Mouse (Mus musculus): ENCODE results near the gene Gmfb.

The Gmfb gene

DNA sequence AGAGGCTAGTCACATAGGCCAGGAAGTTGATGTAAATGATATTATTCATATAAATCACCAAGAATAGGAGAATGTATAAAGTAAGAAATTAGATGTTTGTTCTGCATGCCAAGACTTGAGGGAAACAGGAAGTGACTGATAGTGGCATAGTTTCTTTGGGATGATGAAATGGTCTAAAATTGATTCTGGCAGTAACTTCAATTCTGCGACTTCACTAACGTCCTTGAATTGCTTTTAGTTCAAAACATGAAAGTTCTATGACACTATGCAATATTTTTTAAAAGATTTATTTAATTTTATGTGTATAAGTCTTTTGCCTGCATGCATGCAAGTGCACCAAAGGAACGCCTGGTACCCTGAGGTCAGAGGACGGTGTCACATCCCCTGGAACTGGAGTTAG, 18.8 kb downstream of the Gmfb start:
- in situ Hi-C loops (cut with MboI, MseI) = no loop called here

DNA sequence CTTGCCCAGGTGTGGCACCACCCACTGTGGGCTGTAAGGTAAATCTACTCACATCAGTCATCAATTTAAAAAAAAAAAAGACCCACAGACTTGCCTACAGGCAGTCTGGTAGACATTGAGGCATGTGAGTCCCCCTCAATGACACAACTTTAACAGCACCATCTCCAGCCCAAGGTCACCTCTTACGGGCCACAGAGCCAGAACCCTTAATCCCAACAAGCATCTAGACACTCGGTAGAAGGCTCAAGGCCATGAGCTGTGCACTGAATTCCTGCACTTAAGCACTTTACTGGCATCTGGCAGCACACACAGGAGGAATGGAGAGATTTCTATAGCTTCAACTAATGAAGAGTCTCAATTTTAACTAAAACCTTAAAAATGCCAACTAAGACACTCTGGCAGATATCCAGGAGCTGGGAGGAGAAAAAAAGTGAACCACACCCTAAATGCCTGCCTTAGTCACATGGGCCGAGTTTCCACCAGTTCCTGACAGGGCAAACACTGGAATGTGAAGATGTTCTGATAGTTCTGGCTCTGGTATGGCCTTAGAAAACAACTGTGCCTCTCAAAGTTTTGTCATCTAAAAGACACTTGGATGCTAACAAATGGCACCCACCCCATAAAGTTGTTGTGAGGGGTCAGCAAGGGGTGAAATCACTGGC, 21.2 kb downstream of the Gmfb start:
- in situ Hi-C loops (cut with MboI, MseI) = no loop called here

GRCm38 (mm10) chr14:46794157-46794556, 27.9 kb downstream of the Gmfb start:
- in situ Hi-C loops (cut with MboI, MseI) = no loop called here

DNA sequence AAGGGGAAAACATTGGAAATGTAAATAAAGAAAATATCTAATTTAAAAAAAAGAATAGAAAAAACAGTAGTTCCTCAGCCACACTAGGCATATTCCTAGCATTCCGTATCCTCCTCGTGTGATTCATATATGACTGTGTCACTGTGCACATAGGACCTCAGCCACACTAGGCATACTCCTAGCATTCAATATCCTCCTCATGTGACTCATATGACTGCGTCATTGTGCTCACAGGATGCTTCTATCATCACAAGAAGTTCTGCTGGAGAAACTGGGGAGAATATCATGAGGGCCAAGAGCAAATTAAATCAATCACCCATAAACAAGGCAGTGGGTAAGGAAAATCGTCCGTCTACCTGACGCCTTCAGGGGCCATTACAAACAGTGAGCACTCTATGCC, 31.3 kb downstream of the Gmfb start:
- in situ Hi-C loops (cut with MboI, MseI) = no loop called here

DNA sequence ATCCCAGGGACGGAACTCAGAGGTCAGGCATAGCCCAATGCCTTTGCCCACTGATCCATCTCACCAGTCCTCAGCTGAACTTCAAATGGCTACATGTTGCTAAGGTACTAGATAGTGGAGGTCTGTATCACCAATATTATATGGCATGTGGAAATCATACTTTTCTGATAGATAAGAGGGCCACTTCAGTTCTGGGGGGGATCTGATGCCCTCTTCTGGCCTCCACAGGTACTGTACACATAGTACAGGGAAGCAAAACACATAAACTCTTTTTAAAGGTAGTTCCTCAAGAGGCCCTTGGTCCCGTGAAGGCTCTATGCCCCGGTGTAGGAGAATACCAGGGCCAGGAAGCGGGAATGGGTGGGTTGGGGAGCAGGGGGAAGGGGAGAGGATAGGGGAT, 31.7 kb downstream of the Gmfb start:
- in situ Hi-C loops (cut with MboI, MseI) = no loop called here

DNA sequence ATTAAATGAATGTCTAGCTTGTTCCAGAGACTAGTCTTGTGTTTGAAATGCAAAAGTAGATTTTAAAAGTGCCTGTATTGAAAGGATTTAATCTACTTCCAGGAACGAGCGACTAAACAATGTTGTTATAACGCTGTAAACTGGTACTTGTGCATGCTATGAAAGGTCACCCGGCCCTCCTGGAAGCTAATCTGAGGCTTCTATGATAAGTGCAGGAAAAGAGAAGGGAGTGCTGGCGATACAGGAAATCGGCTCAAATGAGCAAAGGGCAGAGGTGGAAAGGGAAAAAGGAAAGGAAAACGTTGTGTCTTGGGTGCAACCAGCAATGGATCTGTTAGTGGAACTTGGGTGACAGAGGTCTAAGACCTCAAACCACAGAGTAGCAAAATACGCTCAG, 33.5 kb downstream of the Gmfb start:
- in situ Hi-C loops (cut with MboI, MseI) = no loop called here

DNA sequence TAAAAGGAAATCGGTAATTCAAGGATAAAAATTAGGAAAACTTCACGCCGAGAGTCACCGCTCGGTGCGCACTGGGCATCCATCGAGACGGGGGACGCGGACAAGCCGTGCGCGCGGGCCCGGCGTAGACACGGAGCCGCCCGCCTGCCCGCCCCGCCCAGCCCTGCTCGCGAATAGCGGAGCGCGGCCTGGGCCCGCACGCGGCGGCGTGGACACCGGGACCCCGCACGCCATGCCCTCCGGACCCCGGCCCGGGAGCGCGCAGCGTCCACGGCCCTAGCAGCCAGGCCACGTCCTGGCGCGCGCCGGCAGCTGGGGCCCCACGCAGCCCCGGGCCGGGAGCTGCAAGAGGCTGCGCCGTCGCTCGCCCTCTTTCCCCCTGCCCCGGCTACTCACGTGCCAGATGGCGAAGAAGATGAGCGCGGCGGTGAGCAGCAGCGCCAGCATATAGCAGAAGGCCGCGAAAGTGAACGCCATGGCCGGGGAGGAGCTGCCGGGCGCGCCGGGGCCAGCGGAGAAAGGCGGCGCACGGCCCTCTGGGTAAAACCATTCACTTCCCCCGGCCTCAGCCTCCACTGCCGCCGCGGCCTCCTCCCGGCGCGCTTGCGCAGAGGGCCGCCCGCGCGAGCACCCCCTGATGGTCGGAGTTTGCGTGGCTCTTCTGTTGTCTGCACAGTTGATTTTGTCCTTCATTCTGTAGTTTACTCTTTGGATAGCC, 34.1 kb downstream of the Gmfb start, which contains the start of gene Cnih1:
Gene Cnih1, minus strand, starts transcription at position 625 of the 718 bp plus-strand sequence.
- in situ Hi-C loops (cut with MboI, MseI) = no loop called here

DNA sequence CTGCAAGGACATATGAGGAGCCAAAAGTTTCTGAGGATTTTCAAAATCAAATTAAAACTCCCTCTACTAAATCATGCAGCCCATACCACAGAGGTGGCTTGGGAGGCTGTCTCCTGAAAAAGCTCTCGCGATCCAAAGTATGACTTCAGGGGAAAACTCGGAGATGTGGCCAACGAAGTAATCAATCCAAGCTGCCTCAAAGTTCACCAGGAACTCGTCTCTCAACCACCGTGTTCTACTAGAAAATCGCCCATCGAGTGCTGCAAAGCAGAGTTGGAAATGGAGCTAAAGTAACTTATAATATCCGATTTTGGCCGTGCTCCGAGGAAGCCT, 34.6 kb downstream of the Gmfb start:
- in situ Hi-C loops (cut with MboI, MseI) = no loop called here

DNA sequence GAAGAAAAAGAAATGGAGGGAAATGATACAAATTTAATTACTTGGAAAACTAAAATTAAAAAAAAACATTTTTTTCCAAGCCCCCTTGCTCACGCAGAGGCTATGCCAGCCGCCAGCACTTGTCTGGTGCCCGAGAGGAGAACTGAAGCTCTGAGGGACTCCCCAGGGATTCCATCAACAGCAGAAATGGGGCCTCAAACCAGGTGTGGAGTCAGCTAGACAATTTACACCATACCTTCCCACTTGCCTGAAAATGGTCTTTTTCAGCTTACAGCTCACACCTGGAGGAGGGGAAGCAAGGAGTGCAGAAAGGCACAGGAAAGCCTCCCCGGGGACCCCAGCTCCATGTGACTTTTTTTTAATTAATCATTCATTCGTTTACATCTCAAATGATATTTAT, 36.8 kb downstream of the Gmfb start:
- in situ Hi-C loops (cut with MboI, MseI) = no loop called here

DNA sequence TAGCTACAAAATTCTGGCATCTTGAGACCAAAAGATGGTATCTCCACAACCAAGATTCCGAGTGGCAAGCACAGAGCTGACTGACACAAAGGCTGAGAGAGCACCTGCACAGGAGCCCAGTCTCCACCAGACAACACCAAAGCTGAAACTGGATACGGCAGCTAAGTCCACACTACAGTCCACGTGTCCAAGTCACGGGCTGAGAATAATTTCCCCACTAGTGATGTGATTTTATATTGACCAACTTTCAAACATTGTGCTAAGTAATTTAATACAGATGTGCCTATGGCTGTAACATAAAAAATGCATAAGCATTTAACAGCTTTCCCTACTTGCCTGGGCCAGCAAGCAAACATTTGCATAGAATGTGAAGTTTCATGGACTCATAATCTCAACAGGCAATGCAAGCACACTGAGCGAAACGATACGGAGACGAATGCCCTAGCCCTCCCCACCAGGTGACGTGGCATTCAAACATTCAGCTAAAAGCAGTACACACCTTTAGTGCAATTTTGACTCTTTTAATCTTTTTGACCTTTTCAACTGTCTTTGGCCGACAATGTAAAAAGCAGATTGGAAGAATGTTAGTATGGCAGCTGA, 38.6 kb downstream of the Gmfb start:
- in situ Hi-C loops (cut with MboI, MseI) = no loop called here

DNA sequence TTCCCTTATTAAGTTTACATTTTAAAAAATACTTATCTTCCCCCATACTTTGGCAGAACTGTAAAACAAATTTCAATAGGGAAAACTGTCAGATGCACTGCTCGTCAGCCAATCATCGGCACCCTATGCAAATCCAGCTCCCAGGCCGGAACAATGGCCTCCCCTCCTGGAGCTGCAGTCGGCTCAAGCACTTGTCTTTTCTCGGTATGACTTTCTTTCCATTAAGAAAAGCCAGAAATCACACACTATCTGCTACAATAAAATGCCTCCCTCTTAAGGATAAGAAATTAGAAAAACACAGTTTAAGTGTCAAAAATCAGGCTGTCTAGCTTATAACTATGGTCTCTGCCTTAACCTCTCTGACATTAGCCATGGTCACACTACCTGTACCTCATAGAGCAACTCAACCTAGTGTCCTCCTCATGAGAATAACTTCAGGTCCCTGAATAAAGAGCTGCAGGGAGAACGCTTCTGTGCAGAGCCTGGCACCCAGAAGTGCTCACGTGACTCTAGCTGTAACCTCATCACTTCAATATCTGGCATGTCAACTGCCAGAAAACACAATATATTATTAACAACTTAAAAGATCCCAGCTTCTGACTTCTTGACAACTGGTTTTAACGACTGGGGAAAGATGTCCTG, 39.7 kb downstream of the Gmfb start:
- in situ Hi-C loops (cut with MboI, MseI) = no loop called here

DNA sequence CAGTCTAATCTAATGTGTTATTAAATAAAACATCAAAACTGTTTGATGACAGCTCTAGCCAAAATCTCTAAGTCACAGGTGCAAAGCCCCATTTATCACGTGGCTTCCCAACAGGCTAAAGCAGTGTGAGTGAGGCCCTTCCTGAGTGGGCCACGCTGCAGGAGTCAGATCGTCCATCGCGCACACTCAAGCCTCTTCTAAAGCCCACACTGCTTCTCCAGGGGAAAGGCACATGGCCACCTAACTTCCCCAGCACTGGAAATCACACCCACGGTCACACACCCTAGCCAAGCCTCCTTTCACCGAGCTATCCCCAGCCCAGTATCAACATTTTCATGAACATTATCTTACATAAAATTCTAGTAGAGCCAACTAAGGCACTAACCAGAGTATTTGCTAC, 41.0 kb downstream of the Gmfb start:
- in situ Hi-C loops (cut with MboI, MseI) = no loop called here

DNA sequence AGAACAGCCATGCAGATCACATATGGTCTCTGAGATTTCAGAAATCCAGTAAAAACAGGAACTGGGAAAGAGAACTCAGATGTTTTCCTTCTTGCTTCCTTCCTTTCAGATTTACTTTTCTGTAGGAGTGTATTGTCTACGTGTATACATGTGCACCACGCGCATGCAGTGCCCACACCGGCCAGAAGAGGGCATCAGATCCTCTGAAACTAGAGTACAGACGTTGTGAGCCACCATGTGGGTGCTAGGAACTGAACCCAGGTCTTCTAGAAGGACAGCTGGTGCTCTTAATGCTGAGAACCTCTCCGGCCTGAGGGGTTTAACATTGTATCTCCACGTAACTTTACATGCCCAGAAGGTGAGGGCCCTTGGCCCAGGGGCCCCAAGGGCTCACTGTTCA, 42.8 kb downstream of the Gmfb start:
- in situ Hi-C loops (cut with MboI, MseI) = no loop called here

DNA sequence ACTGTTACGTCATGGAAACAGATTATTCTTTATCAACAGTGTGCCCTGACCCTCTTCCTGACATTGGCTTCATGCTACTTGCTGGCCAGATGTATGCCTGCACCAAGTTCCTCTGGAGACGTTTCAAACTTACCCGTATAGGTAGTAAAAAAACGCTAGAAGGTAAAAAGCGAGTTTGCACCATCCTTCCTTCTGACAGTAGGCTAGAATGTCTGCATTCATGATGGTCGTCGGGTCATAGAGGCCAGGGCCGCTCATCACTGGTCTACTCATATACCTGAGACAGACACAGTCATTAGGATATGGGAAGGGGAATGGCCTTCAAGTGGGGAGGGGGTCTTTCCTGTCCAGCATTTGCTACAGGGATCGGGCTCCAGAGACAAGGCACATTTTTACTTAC, 43.3 kb downstream of the Gmfb start:
- in situ Hi-C loops (cut with MboI, MseI) = no loop called here

DNA sequence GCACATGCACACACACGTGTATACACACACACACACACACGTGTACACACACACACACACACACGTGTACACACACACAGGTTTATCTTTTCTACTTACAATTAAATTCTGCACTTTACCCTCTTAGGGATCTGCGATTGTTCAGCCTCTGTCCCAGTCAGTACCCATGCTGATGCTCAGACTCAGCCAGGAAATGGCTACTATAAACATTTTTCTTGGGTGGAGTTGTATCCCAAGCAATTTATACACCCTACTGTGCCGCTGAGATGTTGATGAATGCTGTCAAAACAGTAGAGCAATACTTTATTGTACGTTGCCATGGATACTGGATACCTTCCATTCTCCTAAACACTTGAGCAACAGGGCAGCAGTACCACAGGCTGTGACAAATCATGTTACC, 52.0 kb downstream of the Gmfb start:
- in situ Hi-C loops (cut with MboI, MseI) = no loop called here

DNA sequence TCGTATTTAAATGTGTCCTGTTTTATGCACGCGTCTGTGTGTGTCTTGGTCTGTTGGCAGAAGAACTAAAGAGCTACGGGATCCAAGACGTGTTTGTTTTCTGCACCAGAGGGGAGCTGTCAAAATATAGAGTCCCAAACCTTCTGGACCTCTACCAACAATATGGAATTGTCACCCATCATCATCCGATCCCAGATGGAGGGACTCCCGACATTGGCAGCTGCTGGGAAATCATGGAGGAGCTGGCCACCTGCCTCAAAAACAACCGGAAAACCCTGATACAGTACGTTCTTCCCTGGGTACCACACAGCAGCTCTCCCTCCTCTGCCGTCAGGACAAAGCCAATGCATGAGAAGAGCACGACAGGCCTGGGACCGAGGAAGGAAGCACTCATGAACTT, 54.9 kb downstream of the Gmfb start:
- in situ Hi-C loops (cut with MboI, MseI) = no loop called here

GRCm38 (mm10) chr14:46761186-46761585, 60.9 kb downstream of the Gmfb start:
- in situ Hi-C loops (cut with MboI, MseI) = no loop called here

- in situ Hi-C loops (cut with MboI, MseI) = no loop called here
These were observed 61.5 kb downstream of the Gmfb start, which contains the start of gene Cdkn3 for GRCm38 (mm10) chr14:46760355-46761029. TSS of gene Cdkn3 (plus strand) at chr14:46760541.

DNA sequence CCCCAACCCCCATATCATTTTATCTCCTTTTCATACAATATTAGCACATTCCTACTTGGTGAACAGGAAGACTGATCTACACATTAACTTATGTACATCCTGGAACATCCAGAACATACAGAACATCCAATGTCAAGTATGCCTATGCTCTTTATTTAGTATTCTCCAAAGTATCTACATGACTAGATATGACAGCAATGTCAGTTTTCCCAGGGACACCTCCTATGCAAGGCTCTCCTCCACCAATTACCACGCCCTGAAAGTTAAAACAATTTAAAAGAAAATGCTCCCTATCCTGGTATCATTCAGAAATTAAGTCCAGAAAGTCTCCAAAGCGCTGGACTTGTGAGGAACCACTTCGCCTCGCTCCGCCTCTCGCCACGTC, 62.1 kb downstream of the Gmfb start:
- in situ Hi-C loops (cut with MboI, MseI) = loop anchor here (10.0 kb wide), 1 partner anchor 1365 kb away; no protein-coding TSS in a partner anchor
